14 mouse cellular contexts compared by ENCODE assay signal in the genomic region with DNA sequence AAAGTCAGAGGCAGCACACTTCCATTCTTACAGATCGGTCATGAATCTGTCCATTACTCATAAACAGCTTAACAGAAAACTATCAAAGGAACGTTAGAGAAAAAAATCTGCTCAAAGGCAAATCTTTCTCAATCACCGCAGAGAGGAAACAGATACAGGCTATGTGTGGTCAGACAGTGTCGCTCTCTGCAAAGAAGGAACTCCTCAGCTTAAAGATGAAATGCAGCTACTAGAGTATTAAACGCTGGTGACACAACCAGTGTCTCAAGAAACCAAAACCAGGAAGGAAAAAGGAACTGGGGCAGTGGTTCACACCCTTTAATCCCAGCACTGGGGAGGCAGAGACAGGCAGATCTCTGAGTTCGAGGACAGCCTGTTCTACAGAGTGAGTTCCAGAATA. TPM values are rescaled to one million over a fixed set of nuclear protein-coding genes. Genes with fewer than 3 reads are reported as not detected.
"Had no signal": no experiment of that assay in that cellular context is flagged by ENCODE, and none has a peak within 500 bp of the region (broad histone marks: within the 10 kb centered on the region; RNA-seq: fewer than 3 reads in every experiment).

No protein-coding gene starts in this region.

- H3K4me3 ChIP-seq: intestine, embryonic 15.5 days; layer of hippocampus, adult 2 months; limb, embryonic 13.5 days; liver, embryonic 13.5 days had no signal

- H3K9ac ChIP-seq: intestine, embryonic 15.5 days; limb, embryonic 13.5 days; liver, embryonic 13.5 days had no signal

- H3K27me3 ChIP-seq: intestine, embryonic 15.5 days; limb, embryonic 13.5 days; liver, embryonic 13.5 days had no signal

- DNase-seq: kidney, adult 18-20 months; kidney, postnatal 10 days; kidney, postnatal 4 days; left cerebral cortex, postnatal 4 days; liver, embryonic 13.5 days; lung, adult 18-20 months; midbrain, embryonic 14.5 days; thymus, postnatal 4 days had no signal

- ATAC-seq: intestine, embryonic 15.5 days had no signal

- H3K4me1 ChIP-seq: intestine, embryonic 15.5 days had no signal

- H3K27ac ChIP-seq: intestine, embryonic 15.5 days; layer of hippocampus, adult 2 months; limb, embryonic 13.5 days; liver, embryonic 13.5 days; stomach, postnatal 0 days had no signal

RNA-seq across cellular contexts. Expression of a gene that starts 29.0 kb away (rescaled TPM):
- polyA plus RNA-seq: kidney, embryonic 14.5 days; limb, embryonic 13.5 days; liver, embryonic 13.5 days; lung, embryonic 16.5 days had no signal
